Comparison of ENCODE assay signal across 21 mouse cellular contexts in the genomic region with DNA sequence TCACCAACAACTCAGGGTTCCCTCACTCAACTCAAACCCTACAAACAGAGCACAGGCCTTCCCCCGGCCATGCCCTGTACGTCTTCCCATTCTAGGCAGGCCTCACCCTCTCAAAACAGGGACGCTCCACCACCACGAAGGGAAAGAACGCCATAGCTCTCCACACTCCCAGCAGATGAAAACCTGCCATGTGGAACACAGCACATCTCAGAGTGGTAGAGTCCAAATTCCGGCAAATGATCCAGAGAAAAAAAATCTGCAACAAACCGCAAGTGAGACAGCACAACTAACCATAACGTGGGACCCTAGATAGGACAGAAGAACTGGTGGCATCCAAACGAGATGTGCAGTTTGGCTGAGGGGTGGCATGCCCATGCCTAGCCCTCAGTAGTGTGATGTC.
DNase-seq lines count a peak whose midpoint lies in the region; ATAC-seq and TF ChIP-seq lines count a peak whose summit lies in the region.
"Had no signal": no experiment of that assay in that cellular context is flagged by ENCODE, and none has a peak within 500 bp of the region (broad histone marks: within the 10 kb centered on the region; RNA-seq: fewer than 3 reads in every experiment).

No protein-coding gene starts in this region.

- TF ChIP-seq POLR2A in bone marrow, adult 2 months (IDR thresholded peaks at IDR 0.05; ENCODE audit: borderline replicate concordance, control insufficient read depth, low read depth, low read length) = no peak

- peaks cover 93% of the 10 kb centered on the region for H3K4me1 ChIP-seq in kidney, embryonic 15.5 days
- H3K4me1 ChIP-seq in liver, embryonic 16.5 days (ENCODE audit: control insufficient read depth, low read depth, low read length) = peaks cover 39% of the 10 kb centered on the region
- peaks cover 29% of the 10 kb centered on the region for H3K4me1 ChIP-seq in bone marrow, adult 2 months (ENCODE audit: control insufficient read depth, insufficient read depth, low read length)
- H3K4me1 ChIP-seq: forebrain, embryonic 15.5 days had no signal

- WGBS in kidney, embryonic 15.5 days = 79% methylated on average over 9 of the region's 9 CpGs
- 56% methylated on average over 9 of the region's 9 CpGs for WGBS in liver, embryonic 16.5 days (ENCODE audit: insufficient replicate concordance)
- 57% methylated on average over 9 of the region's 9 CpGs for WGBS in bone marrow, adult 2 months
- 73% methylated on average over 9 of the region's 9 CpGs for WGBS in macrophage (ENCODE audit: missing documents)

- no peak overlapping the region for H3K9ac ChIP-seq in kidney, embryonic 15.5 days
- no peak overlapping the region for H3K9ac ChIP-seq in liver, embryonic 16.5 days (ENCODE audit: low read depth, low read length)
- H3K9ac ChIP-seq: embryonic facial prominence, embryonic 12.5 days; forebrain, embryonic 15.5 days; heart, embryonic 13.5 days; hindbrain, embryonic 12.5 days had no signal

- H3K9me3 ChIP-seq in kidney, embryonic 15.5 days (replicated peaks) = no peaks in the 10 kb centered on the region
- no peaks in the 10 kb centered on the region for H3K9me3 ChIP-seq in liver, embryonic 16.5 days (replicated peaks; ENCODE audit: control insufficient read depth, low read length)
- H3K9me3 ChIP-seq: embryonic facial prominence, embryonic 12.5 days; forebrain, embryonic 15.5 days; G1E; heart, embryonic 13.5 days; hindbrain, embryonic 12.5 days had no signal

- no peak overlapping the region for H3K4me3 ChIP-seq in kidney, embryonic 15.5 days (replicated peaks)
- H3K4me3 ChIP-seq in liver, embryonic 16.5 days (ENCODE audit: low read depth, low read length) = no peak overlapping the region
- no peak overlapping the region for H3K4me3 ChIP-seq in bone marrow, adult 2 months (replicated peaks; ENCODE audit: control insufficient read depth, low read depth, low read length)
- H3K4me3 ChIP-seq in macrophage (ENCODE audit: inconsistent target) = no peak overlapping the region
- H3K4me3 ChIP-seq: embryonic facial prominence, embryonic 12.5 days; forebrain, embryonic 15.5 days; heart, embryonic 13.5 days; hindbrain, embryonic 12.5 days had no signal

- no peak for TF ChIP-seq CTCF in bone marrow, adult 2 months (IDR thresholded peaks at IDR 0.05; ENCODE audit: control insufficient read depth, insufficient read depth, low read length)

- H3K27me3 ChIP-seq in kidney, embryonic 15.5 days = no peaks in the 10 kb centered on the region
- H3K27me3 ChIP-seq in liver, embryonic 16.5 days (ENCODE audit: control insufficient read depth, insufficient read depth, low read depth, low read length) = no peaks in the 10 kb centered on the region
- H3K27me3 ChIP-seq: embryonic facial prominence, embryonic 12.5 days; forebrain, embryonic 15.5 days; heart, embryonic 13.5 days; hindbrain, embryonic 12.5 days had no signal

- H3K4me2 ChIP-seq in kidney, embryonic 15.5 days = no peak overlapping the region
- H3K4me2 ChIP-seq in liver, embryonic 16.5 days (ENCODE audit: low read depth, low read length) = no peak overlapping the region
- H3K4me2 ChIP-seq: embryonic facial prominence, embryonic 12.5 days; forebrain, embryonic 15.5 days; heart, embryonic 13.5 days; hindbrain, embryonic 12.5 days had no signal

- DNase-seq in kidney, postnatal 10 days = no peak
- DNase-seq in liver = no peak
- no peak for DNase-seq in layer of hippocampus, postnatal 36 days
- DNase-seq: adrenal gland, adult 8-10 months; adrenal gland, postnatal 36 days; cerebellum, adult 11 months; cerebellum, adult 8-10 months; cerebellum, postnatal 14 days; embryo, embryonic 11 days; gastrocnemius, postnatal 36 days; heart, adult 11 months; heart, postnatal 36 days had no signal

- H3K79me2 ChIP-seq in macrophage (ENCODE audit: inconsistent target) = peaks cover 100% of the 10 kb centered on the region

- no peak for ATAC-seq in kidney, embryonic 15.5 days (replicated peaks; ENCODE audit: low FRiP score)
- ATAC-seq in liver, embryonic 16.5 days (ENCODE audit: low read depth) = no peak
- ATAC-seq: forebrain, embryonic 15.5 days had no signal

- H3K36me3 ChIP-seq in kidney, embryonic 15.5 days = peaks cover 11% of the 10 kb centered on the region; the same call in 1 of the 2 replicates
- H3K36me3 ChIP-seq in liver, embryonic 16.5 days (ENCODE audit: control insufficient read depth, insufficient read depth) = no peaks in the 10 kb centered on the region
- peaks cover 60% of the 10 kb centered on the region for H3K36me3 ChIP-seq in macrophage (ENCODE audit: inconsistent target)
- H3K36me3 ChIP-seq: forebrain, embryonic 15.5 days; G1E; hindbrain, embryonic 12.5 days had no signal

- 0 out of 2 replicates have a peak overlapping the region, but pooled peaks have one; percentile 81 for H3K27ac ChIP-seq in kidney, embryonic 15.5 days
- peak overlapping the region; percentile 6; the same call in 1 of the 2 replicates for H3K27ac ChIP-seq in liver, embryonic 16.5 days (ENCODE audit: low read length)
- H3K27ac ChIP-seq in bone marrow, adult 2 months (ENCODE audit: control insufficient read depth, insufficient read depth, low read depth, low read length, poor library complexity) = peak overlapping the region; percentile 3; the same call in 1 of the 2 replicates
- 0 out of 2 replicates have a peak overlapping the region, but pooled peaks have one; percentile 42 for H3K27ac ChIP-seq in macrophage
- H3K27ac ChIP-seq: embryonic facial prominence, embryonic 12.5 days; forebrain, embryonic 15.5 days; heart, embryonic 13.5 days; hindbrain, embryonic 12.5 days had no signal

Comparison
In these comparisons a context has a peak if more than half of its experiments do, and no peak if none do; other contexts are left out.
1. H3K27ac ChIP-seq: peak in every context shown above with its lines; median percentile 81 in kidney, embryonic 15.5 days; 42 in macrophage; 6 in liver, embryonic 16.5 days; 3 in bone marrow, adult 2 months.